Mouse (Mus musculus): ENCODE results near the gene Gm9821. TPM values are rescaled to one million over a fixed set of nuclear protein-coding genes. Genes with fewer than 3 reads are reported as not detected.
A peak's percentile ranks its signal among the peaks of the same experiment; 100 is the strongest.

The Gm9821 gene
- polyA plus RNA-seq, 1 experiment from 2014 or later, result 2.2 TPM

DNA sequence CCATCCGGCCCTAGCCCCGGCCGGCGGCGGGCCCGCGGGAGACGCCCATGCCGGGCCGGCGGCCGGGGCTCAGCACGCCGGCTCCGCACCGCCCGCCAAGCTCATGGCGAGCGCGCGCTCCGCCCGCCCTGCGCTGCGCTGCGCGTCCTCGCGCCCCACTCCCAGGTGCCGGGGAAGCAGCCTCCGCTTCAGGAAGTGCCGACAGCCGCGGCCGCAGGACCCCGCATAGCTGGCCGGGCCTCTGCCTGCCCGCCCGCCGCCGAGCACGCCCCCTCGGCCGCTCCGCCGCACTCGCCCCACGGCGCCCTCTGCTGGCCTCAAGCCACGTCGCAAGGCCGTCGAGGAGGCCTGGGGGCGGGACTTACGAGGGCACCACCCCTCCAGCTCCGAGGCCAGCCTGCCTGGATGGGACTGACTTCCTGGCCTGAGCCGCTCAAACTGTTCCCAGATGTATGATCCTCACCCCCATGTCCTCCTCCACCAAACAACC is 18.0 kb downstream of the Gm9821 start:
- peaks cover 74% of the 10 kb centered on the region for H3K4me1 ChIP-seq
- peak; percentile 81 for ATAC-seq (ENCODE audit: extremely low read depth, insufficient number of reproducible peaks, low FRiP score, low TSS enrichment)
- no peaks in the 10 kb centered on the region for H3K9me3 ChIP-seq
- no peaks in the 10 kb centered on the region for H3K27me3 ChIP-seq (replicated peaks)
- H3K4me2 ChIP-seq, result peak overlapping the region; percentile 99
- H3K36me3 ChIP-seq, result peaks cover 7% of the 10 kb centered on the region; the same call in 1 of the 2 replicates
- H3K27ac ChIP-seq (replicated peaks), result peak overlapping the region; percentile 84
- H3K9ac ChIP-seq, result peak overlapping the region; percentile 98
- peak overlapping the region; percentile 95 for H3K4me3 ChIP-seq
- under 1% methylated on average over 44 of the region's 57 CpGs for WGBS

DNA sequence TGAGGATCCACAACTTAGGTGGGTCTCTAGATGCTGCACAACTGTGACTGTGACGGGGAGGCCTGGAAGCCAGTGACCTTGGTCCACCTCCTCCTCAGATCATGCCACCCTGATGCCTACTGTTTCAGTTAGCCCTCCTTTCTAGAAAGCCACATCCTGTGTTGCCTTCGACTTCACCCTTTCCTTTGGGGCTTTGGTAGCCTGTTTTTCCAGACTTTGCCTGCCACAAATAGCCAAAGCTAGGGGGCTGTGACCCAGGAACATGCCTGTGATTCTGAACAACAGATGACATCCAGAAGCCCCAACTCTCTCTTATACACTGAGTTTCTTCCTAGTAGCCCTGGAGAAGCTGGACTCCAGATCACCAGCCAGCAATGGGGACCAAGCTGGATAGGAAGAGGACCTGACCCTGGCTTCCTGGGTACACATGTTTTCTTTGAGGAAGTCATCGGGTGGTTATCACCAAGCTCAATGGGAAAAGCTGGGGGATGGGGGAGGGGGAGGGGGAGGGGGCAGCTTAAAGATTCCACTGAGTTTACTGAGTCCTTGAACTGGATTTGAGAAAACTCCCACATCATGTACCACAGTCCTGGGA is 19.2 kb downstream of the Gm9821 start:
- peak overlapping the region; percentile 95 for H3K4me3 ChIP-seq
- H3K27ac ChIP-seq (replicated peaks), result peak overlapping the region; percentile 84
- H3K36me3 ChIP-seq, result peaks cover 4% of the 10 kb centered on the region; the same call in 1 of the 2 replicates
- peaks cover 62% of the 10 kb centered on the region for H3K4me1 ChIP-seq
- H3K27me3 ChIP-seq (replicated peaks), result no peaks in the 10 kb centered on the region
- H3K9ac ChIP-seq, result peak overlapping the region; percentile 80
- ATAC-seq (ENCODE audit: extremely low read depth, insufficient number of reproducible peaks, low FRiP score, low TSS enrichment), result no peak
- H3K9me3 ChIP-seq, result no peaks in the 10 kb centered on the region
- WGBS, result 48% methylated on average over 3 of the region's 3 CpGs
- H3K4me2 ChIP-seq, result peak overlapping the region; percentile 99

DNA sequence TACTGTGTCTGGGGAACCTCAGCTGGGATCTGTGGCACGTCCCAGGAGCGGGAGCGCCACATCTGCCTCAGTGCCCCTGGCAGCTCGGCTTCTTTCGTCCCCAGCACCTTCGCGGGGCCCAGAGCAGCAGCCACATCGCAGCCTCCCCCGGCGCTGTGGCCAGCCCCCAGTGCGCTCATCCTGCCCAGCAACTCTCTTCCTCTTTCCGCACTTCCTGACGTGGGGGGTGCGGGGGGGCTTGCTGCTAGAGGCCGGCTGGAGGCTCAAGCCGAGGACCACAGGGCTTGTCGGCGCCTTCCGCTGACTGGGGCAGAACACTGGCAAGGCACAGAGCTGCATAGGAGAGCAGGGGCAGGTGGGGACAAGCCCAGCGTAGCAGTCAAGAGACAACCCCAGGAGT is 19.9 kb downstream of the Gm9821 start:
- Histone ChIP-seq H3K27ac (replicated peaks) (peak overlapping the region; percentile 84), H3K36me3 (no peaks in the 10 kb centered on the region), H3K27me3 (replicated peaks) (no peaks in the 10 kb centered on the region), H3K9me3 (no peaks in the 10 kb centered on the region), H3K9ac (peak overlapping the region; percentile 80), H3K4me1 (peaks cover 55% of the 10 kb centered on the region), H3K4me2 (peak overlapping the region; percentile 99), H3K4me3 (peak overlapping the region; percentile 95)
- WGBS, result 7% methylated on average over 20 of the region's 20 CpGs
- no peak for ATAC-seq (ENCODE audit: extremely low read depth, insufficient number of reproducible peaks, low FRiP score, low TSS enrichment)

DNA sequence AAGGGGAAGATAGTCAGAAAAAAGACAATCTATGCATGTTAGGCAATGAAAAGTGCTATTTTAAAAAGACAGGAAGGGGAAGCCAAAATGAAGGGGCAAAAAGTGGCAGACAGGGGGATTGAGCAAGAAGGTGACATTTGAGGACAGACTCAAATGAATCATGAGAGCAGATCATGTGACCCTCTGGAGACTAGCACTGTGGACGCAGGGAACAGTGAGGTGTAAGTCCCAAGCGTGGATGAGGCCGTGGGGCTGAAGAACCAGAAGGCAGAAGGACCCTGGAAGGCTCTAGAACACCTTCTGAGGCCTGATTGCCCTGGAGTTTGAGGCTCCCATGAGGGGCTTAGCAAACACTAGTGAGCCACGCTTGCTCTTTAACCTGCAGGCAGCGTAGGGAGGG is 20.9 kb downstream of the Gm9821 start:
- WGBS, result 82% methylated on average over 5 of the region's 5 CpGs
- Histone ChIP-seq H3K4me1 (peaks cover 56% of the 10 kb centered on the region), H3K9ac (no peak overlapping the region), H3K36me3 (no peaks in the 10 kb centered on the region), H3K27me3 (replicated peaks) (no peaks in the 10 kb centered on the region), H3K4me2 (no peak overlapping the region), H3K27ac (replicated peaks) (no peak overlapping the region), H3K4me3 (no peak overlapping the region), H3K9me3 (no peaks in the 10 kb centered on the region)
- no peak for ATAC-seq (ENCODE audit: extremely low read depth, insufficient number of reproducible peaks, low FRiP score, low TSS enrichment)

DNA sequence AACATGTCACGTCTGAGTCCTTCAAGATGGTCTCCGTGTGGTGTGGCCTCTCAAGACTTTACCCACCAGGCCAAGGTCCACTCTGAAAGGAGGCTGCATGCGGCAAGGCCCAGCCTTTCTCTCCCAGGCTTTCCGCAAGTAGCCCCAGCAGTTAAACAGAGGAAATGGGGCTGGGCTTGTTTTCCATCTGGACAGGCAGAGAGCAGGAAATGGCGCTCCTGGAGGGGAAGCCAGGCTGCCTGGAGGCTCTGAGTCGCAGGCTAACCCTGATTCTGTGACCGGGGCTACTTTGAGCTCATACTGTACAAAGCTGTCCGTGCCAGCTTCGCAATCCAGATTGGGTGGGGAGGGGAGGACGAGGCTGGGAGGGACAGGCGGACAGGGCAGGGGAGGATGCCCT is 22.5 kb downstream of the Gm9821 start:
- no peaks in the 10 kb centered on the region for H3K36me3 ChIP-seq
- ATAC-seq (ENCODE audit: extremely low read depth, insufficient number of reproducible peaks, low FRiP score, low TSS enrichment), result no peak
- H3K4me3 ChIP-seq, result no peak overlapping the region
- H3K9me3 ChIP-seq, result no peaks in the 10 kb centered on the region
- no peak overlapping the region for H3K4me2 ChIP-seq
- H3K9ac ChIP-seq, result peak overlapping the region; percentile 63
- H3K27ac ChIP-seq (replicated peaks), result peak overlapping the region; percentile 83
- peaks cover 54% of the 10 kb centered on the region for H3K4me1 ChIP-seq
- no peaks in the 10 kb centered on the region for H3K27me3 ChIP-seq (replicated peaks)
- 45% methylated on average over 11 of the region's 11 CpGs for WGBS

DNA sequence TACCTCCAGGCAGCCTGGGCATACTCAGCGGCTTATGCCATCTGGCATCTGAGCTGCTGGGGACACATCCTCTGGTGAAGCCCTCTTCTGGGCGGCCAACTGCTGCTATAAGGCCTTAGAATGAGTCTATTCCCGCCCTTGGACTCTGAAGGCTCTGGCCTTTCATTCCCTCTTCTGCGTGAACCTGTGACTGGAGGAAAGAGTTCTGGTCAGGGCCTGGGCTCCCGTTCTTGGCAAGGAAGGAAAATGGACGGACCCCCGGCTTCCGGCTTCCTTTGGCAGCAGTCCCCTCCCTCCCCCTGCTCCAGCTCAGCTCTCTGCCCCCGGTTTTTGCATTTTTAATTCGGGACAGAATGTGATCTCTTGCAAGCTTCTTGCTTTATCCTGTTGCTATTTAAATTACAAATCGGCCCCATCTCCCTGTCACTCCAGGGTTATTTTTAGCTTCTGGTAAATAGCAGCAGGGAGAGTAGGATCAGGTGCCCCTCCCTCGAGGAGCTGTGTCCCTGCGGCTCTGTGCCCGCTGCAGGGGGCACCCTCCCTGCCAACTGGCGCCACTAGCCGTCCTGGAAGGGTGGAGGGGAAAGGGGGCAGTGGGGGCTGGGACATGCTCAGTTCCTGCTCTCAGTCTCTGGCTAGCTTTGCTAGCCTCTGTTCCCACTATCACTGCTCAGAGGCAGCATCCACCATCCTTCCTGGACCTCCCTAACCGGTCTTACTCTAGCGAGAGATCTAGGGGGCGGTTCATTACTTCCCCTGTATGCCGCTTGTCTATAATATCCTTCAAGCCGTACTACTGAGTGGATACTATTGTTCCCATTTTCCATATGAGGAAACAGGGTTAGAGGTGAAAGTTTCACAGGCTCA is 26.0 kb downstream of the Gm9821 start:
- peaks cover 34% of the 10 kb centered on the region for H3K27me3 ChIP-seq (replicated peaks)
- H3K4me2 ChIP-seq, result peak overlapping the region; percentile 61
- WGBS, result 11% methylated on average over 21 of the region's 21 CpGs
- no peaks in the 10 kb centered on the region for H3K9me3 ChIP-seq
- no peaks in the 10 kb centered on the region for H3K36me3 ChIP-seq
- ATAC-seq (ENCODE audit: extremely low read depth, insufficient number of reproducible peaks, low FRiP score, low TSS enrichment), result peak; percentile 12; the same call in 1 of the 2 replicates
- peak overlapping the region; percentile 21; the same call in 1 of the 2 replicates for H3K4me3 ChIP-seq
- H3K9ac ChIP-seq, result peak overlapping the region; percentile 65
- peak overlapping the region; percentile 88 for H3K27ac ChIP-seq (replicated peaks)
- H3K4me1 ChIP-seq, result peaks cover 46% of the 10 kb centered on the region

DNA sequence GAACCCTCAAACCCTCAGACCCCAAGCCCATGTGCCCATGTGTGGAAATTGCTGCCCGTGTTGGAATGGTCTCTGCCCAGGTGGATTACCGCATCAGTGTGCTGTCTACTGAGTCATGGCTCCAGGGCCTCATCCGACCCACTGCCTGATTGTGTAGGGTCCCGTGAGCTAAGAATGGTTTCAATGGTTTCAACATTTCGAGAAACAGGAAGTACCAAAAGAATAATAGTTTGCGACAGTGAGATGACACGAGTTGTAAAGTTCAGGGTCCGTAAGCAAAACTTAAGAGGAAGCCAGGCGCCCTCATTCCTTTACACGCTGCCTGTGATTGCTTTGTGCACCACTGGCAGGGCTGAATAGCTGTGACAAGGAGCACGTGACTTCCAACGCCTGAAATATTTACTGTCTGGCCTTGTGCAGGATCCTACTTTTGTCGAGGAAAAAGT is 26.6 kb downstream of the Gm9821 start:
- Histone ChIP-seq H3K27ac (replicated peaks) (peak overlapping the region; percentile 88), H3K36me3 (no peaks in the 10 kb centered on the region), H3K4me2 (peak overlapping the region; percentile 61), H3K27me3 (replicated peaks) (peaks cover 40% of the 10 kb centered on the region), H3K4me3 (no peak overlapping the region), H3K9ac (peak overlapping the region; percentile 65; the same call in 1 of the 2 replicates), H3K4me1 (peaks cover 46% of the 10 kb centered on the region), H3K9me3 (no peaks in the 10 kb centered on the region)
- 32% methylated on average over 13 of the region's 13 CpGs for WGBS
- 0 out of 2 replicates have a peak, but pooled peaks have one; percentile 10 for ATAC-seq (ENCODE audit: extremely low read depth, insufficient number of reproducible peaks, low FRiP score, low TSS enrichment)

DNA sequence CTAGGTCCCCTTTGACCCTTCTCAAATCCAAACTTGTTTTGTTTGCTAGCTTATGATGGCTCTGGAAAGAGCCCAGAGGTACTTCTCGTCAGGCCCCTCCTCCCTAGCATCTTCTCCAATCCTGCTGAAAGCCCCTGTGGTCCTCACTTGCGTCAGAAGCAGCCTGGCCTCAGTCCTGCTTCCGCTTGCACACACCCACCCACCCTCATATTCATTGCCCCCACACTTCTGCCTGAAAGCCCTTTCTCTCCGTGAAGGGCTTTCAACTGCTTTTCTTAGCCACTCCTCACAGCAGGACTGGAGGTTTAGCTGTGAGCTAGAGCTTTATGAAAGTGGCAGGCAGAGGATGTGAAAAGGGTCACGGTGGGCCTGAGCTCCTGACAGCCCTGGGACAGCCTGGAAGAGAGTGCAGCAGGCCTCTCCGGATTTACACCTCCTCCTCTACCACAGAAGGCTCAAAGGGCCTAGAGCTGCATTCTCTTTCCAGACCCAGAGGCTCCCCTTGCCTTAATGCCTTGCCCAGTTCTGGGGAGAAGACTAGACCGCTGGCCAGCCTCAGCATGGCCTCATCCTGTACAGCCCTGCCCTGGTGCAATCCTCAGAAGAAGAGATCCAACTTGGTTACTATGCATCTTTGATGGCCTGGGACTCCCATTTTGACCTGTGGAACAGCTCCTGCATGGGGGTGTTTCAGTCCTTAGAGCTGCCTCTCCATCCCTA is 28.1 kb downstream of the Gm9821 start:
- 55% methylated on average over 7 of the region's 7 CpGs for WGBS
- Histone ChIP-seq H3K27me3 (replicated peaks) (peaks cover 42% of the 10 kb centered on the region), H3K4me1 (peaks cover 49% of the 10 kb centered on the region), H3K9ac (no peak overlapping the region), H3K4me3 (no peak overlapping the region), H3K4me2 (no peak overlapping the region), H3K27ac (replicated peaks) (no peak overlapping the region), H3K9me3 (no peaks in the 10 kb centered on the region), H3K36me3 (no peaks in the 10 kb centered on the region)
- no peak for ATAC-seq (ENCODE audit: extremely low read depth, insufficient number of reproducible peaks, low FRiP score, low TSS enrichment)

DNA sequence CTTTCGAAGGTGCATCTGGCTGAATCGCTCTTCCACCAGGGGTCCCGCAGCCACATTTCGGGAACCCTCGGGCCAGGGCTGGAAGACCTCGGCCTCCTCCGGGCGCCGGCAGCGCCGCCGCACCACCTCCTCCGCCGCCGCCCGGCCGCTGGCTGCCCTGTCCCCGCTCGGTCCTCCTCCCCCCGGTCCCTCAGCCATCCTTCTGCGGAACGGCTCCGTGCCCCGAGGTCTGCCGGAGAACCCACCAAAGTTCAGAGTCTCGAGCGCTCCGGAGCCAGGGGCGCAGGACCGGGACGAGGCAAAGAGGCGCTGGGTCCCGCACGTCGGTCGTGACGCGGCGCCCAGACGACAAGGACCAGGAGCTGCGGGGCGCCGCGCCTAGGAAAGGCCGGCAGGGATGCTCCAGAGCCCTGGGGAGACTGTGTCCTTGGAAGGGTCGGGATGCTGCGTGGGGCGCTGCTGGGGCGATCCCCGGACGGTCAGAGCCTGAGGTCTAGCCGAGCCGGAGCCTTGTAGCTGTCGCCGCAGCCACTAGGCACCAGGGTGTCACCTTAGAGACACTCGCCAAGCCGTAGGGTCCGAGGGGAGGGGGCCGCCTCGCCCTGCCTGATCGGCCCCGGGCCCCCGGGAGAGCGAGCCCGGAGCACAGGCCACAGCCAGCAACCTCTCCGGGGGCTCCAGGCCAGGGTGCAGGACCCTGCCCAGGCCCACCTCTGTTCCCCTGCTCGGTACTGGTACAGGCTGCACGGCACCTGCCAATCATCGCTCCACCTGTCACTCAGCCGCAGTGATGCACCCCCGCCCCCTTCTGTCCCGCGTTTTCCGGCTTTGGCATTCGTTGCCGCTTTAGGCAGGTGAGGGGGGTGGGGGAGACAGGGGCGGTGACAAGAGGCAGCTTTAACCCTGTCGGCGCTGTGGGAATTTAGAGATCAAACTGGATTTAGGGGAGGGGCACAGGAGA is 30.4 kb downstream of the Gm9821 start, which contains the start of gene Dgkz:
Gene Dgkz, minus strand, starts transcription at position 284 of the 961 bp plus-strand sequence.
- peaks cover 65% of the 10 kb centered on the region for H3K4me1 ChIP-seq

DNA sequence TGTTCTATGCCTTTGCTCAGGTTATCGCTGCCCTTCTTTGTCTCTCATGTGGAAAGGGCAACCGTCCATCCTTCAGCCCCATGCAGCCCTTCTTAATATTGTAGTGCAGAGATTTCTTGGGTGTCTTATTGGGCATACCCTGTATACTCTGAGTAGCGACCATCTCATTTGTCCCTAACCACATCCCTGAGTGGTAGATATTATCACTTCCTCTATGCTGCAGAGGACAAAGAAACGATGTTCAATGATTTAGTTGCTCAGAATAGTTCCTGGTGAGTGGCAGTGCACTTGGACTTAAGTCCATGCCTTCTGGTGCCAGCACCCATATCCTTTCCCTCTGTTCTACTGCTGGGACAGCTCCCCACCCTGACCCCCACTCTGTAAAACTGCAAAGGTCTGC is 32.5 kb downstream of the Gm9821 start:
- peak overlapping the region; percentile 16; the same call in 1 of the 2 replicates for H3K4me2 ChIP-seq
- peak overlapping the region; percentile 83 for H3K27ac ChIP-seq (replicated peaks)
- H3K4me1 ChIP-seq, result peaks cover 46% of the 10 kb centered on the region
- H3K27me3 ChIP-seq (replicated peaks), result peaks cover 42% of the 10 kb centered on the region
- H3K9me3 ChIP-seq, result no peaks in the 10 kb centered on the region
- no peak for ATAC-seq (ENCODE audit: extremely low read depth, insufficient number of reproducible peaks, low FRiP score, low TSS enrichment)
- H3K4me3 ChIP-seq, result no peak overlapping the region
- peak overlapping the region; percentile 65 for H3K9ac ChIP-seq
- peaks cover 8% of the 10 kb centered on the region; the same call in 1 of the 2 replicates for H3K36me3 ChIP-seq
- WGBS, result 60% methylated on average over 4 of the region's 4 CpGs

More for the DNA sequence above, 30.4 kb downstream of the Gm9821 start, which contains the start of gene Dgkz:
- ATAC-seq (ENCODE audit: extremely low read depth, insufficient number of reproducible peaks, low FRiP score, low TSS enrichment), result no peak
- Histone ChIP-seq H3K4me3 (peak within 1 kb of the TSS; percentile 56), H3K4me2 (peak within 1 kb of the TSS; percentile 75), H3K27ac (replicated peaks) (no peak within 1 kb of the TSS), H3K36me3 (no peaks in the 10 kb centered on the region), H3K9me3 (no peaks in the 10 kb centered on the region), H3K9ac (peak within 1 kb of the TSS; percentile 77), H3K27me3 (replicated peaks) (peaks cover 42% of the 10 kb centered on the region)
- WGBS, result under 1% methylated on average over 78 of the region's 79 CpGs
